Mouse (Mus musculus) left cerebral cortex, adult 8-10 months (tissue): Measurements from ENCODE around the gene Pter. TPM values are rescaled to one million over a fixed set of nuclear protein-coding genes. Genes with fewer than 3 reads are reported as not detected.

Experiments used
- DNase-seq, 2 experiments: peaks; one replicate each; pipeline ENCODE4 v3.0.0; 2022; ENCODE audit warnings: low spot score in 2 of 2
- total RNA-seq, 4 experiments: library from RNA; stranded (reverse); gene quantifications; 2 replicates each; pipeline ENCODE4 v1.2.4; 2022

The Pter gene
- 1 to 10 TPM; 1.0 to 1.8 (median 1.5) TPM for total RNA-seq

DNA sequence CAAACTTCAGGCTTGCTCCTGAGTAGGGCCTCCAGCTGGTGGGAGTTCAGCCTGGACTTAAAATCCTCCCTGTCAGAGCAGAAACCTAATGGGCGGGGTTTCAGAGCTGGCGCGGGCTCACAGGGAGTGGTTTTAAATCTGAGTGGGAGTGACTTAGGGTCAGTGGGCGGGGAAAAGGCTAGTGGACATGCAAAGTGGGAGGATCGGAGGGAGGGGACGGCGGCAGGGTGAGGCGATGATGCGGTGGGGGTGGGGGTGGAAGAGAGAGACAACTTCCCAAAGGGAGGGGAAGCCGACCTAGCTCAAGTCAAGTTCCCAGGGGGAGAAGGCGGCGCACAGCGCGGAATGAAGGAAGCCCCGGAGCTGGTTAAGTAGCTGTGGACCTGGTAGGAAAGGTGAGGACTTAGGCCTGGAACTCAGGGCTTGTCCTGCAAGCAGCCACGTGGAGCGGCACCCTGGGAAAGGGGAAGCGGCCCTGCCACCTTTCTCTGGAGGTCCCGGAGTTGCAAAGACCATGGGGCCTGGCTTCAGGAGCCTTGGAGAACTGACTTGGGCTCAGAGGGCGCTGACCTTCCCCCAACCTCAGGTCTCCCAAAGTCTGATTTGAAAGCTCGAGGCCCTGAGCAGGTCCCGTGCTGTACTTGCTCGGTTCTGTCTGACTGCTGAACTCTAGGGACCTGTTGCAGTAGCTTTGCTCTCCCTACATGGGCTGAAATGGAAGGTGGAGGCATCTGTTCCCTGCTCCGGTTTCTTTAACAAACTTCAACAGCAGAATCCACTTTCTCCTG, at the start of gene Pter:
Gene Pter (plus strand): TSS at position 238 of the 788 bp plus-strand sequence.
- peak; percentile 16 to 17 for DNase-seq

DNA sequence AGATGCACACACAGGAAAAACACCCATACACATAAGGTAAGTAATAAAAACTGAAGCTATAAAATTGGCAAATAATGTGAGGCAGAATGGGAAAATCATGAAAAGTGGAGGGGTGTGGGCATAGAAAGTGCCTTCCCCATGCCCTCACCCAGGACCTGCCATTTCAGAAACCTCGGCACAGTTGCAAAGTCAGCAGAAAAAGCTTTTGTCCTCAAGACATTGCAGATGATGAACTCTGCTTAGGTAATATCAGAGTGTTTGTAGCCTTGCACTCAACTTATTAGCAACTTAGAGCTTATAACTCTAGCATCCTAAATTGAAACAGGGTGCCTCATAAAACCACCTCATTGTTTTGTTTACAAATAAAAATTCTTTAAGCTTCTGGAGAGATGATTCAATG, 49.6 kb upstream of the Pter start:
- DNase-seq: no peak

DNA sequence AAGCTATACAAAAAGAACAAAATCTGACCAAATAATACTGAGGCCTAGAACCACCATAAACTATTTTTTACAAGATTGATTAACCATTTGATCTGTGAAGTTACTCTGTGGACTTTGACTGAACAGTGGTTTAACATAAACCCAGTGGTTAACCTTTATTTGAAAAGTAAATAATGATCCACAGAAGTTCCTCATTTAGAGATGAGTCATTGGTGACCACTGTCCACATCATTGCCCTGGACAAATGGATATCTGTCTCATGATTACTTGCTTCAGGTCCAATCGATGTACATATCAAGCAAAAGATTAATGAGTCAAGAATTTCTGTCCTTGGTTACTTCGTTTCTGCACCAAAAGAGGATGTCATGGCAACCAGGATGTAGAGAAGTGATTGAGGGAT, 44.3 kb upstream of the Pter start:
- no peak for DNase-seq

DNA sequence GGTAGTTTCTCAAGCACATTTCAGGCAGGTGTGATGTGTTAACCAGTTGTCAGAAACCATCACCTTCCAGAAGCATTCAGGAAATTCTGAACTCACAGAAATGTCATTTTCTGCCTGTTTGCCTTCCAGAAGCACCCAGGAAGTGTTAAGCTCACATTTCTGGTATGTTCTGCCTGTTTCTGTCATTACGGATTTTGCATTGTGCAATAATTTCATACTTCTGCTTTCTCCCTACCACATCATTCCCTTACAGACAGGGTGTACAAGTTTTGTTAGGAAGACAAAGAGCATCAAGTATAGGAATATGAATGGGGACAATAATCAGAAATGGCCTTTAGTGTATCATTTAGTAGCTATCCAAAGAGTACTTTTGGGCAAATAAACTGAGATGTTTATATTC, 42.8 kb upstream of the Pter start:
- DNase-seq: no peak

DNA sequence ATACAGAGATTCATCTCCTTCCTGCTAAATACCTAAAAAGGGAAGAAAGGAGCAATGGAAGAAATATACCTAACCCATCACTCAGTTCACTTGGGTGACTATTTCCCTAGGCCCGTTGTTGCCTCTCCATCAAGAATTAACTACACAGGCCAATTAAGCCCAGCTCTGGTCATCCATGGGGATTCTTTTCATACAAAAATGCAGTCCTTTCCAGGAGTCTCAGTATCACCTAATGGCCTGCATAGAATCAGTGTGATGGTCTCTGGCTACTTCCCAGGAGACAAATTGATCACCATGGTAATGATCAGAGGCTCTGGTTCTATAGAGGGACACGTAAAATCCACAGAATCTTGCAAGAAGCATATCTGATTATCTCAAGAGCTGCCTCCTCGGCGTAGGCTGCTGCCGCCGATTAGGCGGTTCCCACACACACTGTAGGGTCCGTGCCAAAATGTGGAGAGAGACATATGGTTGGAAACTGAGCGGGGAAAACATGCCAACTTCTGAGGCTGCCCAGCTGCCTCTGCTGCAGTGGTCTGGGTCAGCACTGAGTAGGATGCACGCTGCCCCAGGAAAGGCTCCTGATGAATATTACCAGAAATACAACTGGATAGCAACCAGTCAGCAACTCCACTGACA, 40.4 kb upstream of the Pter start:
- DNase-seq: peak; percentile 21 to 52

DNA sequence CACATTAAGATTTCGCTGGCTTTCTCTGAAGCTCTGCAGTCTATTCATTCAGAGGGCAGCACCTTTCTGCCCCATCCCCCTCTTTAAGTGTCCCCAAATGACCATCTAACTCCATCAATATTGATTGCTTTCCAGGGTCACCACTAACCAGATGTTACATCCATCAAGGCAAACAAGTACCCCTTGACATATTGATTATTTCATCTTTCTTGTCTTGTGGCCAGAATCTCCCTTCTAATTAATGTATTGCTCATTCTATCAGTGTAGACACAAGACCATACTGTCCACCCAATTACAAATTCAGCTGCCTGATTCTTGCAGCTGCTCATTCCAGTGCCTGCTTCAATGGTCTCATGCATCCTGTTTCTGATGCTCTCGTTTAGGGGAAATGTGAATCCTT, 36.8 kb upstream of the Pter start:
- no peak for DNase-seq

DNA sequence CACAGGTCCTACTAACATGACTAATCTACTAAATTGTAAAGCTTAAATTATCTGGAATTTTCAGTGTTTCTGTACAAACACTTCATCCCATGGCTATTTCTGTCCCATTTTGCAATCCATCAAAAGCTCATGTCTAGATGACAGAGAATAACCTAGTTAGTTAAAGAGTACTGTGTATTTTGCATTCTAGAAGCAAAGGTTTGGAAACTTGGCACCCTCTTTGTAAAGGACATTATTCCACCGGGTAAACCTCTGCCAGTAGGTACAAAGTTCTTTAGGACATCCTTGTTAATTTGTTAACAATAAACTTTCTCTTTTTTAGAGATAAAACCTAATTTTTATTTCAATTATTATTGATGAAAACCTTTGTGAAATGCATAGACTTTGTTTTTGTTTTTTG, 18.1 kb upstream of the Pter start:
- no peak for DNase-seq

DNA sequence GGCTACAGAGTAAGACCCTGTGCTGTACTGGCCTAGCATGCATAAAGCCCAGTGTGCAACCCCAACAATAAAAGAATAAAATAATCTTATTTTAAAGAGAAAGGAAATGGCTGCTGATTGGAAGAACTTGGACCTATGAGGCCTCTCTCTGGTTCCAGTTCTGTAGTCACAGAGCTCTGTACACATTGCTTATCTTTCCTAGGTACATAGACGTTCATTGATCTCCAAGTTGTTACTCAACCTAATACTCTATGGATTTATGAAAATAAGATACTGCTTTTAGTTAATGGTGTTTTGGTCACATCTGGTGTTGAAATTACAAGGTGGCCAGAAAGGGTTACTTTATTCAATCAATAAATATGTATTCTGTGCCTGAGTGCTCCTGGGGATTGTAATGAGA, 1.8 kb downstream of the Pter start:
- no peak for DNase-seq

DNA sequence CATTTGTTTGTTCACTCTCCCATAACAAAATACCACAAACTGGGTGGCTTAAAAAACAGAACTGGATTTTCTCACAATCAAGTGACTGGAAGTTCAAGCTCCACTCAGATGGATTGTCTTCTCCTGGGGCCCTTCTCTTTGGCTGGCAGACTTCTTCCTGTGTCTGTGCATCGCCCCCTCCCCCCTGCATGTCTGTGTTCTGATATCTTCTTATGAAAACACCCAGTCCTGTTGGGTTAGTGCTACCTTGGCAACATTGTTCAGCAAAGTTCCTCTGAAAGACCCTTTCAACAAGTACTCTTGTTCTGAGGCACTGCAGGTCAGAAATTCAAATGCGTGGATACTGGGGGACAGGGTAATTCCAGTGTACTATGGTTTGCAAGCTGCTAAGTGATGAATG, 6.5 kb downstream of the Pter start:
- DNase-seq: no peak

DNA sequence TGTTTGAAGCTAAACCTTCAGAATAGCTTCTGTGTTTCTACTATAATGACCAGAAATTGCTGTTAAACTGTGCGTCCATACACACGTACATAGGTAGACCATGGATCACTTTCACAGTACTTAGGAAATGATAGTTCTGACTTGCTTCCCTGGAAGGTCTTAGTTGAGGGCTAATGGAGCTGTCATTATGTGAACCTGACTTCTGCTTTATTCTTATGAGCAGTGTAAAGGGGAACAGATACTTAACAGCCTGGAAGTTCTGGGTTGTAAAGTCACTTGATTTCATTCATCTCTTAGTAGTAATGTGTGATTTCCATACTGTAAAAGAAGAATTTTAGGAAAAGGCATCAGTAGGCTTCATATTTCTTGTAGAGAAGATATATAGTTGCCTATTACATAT, 10.1 kb downstream of the Pter start:
- DNase-seq: no peak

DNA sequence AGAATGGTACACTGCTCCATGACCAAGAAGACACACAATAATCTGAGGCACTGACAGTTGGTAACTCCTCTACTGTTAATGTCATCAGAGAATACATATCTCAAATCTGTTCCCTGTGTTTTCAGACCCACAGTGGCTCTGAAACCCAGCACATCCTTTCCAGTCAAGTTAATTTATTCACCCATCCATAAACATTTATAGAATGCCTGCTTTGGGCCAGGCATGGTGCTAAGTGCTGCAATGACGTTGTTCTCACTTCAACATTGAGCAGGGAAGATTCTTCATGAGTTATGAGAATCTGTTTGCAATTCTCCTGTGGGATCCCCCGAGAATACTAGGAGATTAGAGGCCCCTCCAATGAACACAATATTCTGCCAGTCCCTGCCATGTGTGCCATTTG, 11.4 kb downstream of the Pter start:
- DNase-seq: no peak

DNA sequence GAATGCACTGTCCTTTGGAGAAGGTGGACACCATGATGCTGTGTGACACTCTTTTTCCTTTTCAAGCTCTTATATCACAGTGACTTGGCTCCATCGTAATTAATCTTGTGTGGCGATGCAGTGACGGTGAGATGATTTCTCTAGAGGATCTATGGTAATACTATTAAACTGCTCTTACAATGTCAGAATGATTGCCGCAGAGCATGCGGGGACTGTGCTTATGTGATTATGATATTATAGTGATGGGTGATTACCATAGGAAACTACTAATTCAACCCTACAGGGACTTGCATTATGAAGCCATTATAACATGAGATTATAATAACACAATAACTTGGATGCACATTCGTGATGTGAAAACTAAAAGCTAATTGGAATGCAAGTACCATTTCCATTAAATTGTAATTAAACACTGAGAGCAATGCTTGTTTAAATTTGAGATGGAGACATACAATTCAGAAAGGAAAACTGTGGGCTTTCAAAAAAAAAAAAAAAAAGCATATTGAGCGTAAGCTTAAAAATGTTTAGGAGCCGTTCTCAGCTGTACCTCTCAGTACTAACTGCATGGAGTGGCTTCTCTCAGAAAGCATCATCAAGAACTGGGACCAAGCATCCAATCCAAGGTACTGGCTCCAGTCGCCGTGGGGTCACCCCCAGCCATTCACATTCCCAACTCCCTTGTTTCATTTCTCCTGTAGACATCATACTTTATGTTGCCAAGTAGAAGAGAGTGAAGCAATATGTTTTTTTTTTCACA, 13.8 kb downstream of the Pter start:
- no peak for DNase-seq

DNA sequence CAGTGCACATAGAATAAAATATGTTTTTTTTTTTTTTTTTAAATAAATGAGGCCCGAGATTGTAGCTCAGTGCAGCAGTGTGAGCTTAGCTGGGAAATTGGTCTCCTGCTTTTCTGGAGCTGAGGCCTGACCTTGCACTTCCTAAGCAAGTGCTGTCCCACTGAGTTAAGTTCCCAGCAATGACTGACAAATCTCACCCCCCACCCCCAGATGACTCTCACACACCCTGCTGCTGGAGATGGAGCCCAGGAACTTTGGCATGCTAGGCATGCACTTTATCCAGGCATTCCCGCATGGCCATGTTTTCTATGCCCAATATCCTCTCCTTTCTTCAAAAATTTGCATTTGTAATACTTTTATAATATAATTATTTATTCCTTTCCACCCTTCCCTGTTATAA, 14.8 kb downstream of the Pter start:
- no peak for DNase-seq

DNA sequence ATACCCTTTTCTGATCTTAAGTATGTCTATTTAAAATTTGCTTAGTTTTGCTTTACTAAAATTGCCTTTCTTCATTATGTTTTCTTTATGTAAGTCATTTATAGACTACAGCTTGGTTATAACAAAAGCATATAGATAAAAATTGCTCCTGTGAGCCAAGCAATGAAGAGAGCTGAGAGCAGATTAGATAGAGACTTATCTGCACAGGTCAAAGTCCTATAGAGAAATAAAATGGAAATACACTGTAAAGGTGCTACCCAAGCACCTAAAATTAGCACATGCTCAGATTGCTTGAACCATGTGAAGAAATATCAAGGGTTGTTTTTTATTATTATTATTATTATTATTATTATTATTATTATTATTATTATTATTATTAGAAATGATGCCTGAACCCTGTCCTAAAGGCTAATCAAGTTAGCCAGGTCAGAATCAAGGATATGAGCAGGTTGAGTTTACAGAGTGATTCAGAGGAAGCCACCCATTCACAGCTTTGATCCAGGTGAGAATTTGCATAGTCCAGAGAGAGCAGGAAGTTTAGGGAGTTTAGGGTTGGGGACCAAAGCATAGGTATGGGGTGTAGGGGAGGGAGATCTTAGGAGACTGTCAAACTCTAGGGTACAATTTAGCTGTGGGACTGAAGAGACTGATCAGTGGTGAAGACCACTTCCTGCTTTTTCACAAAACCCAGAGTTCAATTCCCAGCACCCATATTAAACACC, 33.0 kb downstream of the Pter start:
- no peak for DNase-seq

DNA sequence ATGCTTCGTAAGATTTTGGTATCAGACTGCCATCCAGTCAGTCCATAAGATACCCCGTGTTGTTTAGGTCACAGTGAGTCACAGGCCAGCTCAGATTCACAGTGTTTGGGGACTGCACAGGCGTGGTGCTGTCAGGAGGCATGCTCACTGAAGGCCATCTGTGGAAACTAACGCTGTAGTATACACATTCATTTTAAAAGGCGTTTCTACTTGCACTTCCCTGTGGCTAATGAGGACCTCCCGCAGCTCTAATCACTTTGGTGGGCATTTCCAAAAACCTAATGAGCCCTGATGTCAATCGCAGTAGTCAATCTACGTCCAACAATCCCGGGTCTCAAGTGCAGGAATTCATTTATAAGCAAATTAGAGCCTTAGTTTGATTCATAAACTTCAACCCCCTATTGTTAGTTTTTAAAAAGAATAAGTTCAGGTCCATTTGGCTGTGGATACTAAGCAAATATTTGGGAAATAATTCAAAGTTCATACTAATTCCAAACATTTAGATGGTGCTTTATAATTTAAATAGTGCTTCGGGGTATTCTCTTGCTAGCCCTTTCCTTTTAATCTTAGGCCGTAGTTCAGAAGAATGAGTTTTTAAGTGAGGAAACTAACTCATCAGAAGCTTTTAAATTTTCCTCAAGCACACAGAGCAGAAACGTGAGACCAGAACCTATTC, 46.3 kb downstream of the Pter start:
- peak in 1 of 2 experiments; percentile 11 for DNase-seq

DNA sequence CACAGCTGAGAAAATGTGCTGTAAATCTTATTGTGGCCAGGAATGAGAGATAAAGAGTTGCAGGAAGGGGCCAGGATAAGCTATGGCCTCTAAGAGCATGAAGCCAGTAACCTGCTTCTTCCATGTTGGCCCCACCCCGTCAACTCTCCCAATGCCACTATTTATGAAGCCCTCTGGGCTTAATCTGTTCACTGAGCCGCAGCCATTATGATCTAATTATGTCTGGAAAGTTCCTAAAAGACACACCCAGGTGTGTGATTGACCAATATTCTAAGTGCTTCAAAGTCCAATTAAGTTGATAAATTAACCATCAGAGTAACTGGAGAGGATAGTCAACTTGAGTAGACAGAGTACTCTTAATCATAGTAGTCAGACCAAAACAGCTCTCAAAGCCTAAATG, 49.9 kb downstream of the Pter start:
- no peak for DNase-seq

DNA sequence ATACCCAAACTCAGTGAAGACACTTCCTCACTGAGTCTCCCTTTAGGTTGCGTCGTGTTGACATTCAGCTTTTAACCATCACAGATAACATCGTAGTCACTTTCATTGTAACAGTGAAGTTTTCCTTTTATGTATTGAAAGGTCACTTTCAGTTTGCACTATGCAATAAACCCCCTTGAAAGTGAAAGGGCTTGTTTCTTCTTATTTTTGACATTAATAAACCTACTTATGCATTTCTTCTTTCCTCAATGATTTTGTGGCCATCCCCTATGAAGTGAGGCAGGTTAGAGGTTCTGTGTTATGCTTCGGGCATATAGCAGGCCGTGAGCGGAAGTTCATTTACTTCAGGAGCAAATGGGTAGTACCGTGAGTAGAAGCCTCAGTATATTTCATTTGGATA, 53.5 kb downstream of the Pter start:
- no peak for DNase-seq

DNA sequence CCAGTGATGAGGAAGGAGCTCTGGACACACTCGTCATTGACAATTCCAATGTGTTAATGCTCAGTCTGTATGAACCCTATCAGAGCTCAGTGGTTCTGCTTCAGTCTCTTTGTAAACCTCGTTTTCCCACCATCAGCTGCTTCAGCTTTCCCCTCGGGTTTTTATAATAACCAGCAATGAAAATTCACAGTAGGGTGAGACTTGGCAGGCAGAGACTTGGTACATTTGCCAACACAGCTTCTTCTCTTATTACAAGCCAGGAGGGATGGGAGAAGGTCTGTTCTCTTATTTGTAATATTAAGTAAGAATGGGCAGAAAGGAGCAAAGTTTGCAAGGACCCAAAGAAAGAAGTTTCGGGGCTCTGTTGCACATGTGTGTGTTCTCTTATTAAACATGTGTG, 54.9 kb downstream of the Pter start:
- no peak for DNase-seq

DNA sequence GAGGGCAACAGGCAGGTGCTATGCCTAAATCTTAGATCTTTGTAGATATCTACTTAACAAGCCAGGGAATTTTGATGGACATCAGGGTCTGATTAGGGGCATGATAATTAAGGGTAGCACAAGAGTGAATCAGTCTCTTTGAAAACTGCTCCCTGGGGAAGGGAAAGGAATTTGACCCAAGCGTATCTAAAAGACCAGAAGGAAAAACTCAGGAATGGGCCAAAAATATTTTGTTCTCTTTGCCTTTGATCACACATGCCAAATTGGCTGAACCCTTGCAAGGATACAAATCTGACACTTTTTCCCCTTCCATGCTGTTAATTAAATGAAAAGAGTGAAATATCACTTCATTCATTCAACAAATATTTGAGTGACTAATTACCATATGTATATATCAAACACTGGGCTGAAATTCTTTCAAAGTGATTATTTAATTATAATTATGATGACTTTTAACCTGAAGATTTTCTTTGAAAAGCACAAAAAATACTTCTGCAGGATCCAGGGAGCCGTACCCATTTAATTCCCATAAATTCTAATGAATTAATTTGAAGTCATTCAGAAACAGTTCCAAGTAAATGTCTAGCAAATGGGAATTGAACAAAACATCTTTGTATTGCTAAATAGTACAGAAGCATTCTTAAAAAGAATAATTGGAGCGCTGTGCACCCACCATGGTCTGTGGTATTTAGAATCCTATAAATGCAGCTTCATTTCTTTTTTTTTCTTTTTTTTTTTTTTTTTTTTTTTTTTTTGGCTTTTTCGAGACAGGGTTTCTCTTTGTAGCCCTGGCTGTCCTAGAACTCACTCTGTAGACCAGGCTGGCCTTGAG, 61.3 kb downstream of the Pter start:
- DNase-seq: no peak

DNA sequence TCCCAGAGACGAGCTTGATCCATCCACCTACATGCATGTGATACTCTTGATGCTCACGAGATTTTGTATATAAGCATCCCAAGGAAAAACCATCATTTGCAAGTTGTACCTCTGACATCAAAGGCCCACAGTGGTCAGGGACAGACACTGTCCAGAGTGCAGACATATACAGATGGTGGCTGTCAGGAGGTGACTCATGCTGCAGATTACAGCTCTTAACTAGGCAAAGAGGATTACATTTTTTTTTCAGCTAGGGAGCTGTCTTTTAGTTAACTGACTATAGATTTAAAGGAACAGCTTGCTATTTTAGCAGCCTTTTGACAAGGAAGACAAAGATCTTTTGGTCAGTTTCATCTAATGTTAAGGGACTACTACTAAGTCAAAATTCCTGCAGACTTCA, 76.2 kb downstream of the Pter start:
- no peak for DNase-seq
